Mouse (Mus musculus) thymus, postnatal 4 days (tissue): ENCODE data around the gene Sh2b3.

ENCODE experiments used
- DNase-seq: peaks from one replicate; pipeline ENCODE4 v3.0.0; 2021

Gene Sh2b3

GRCm38 (mm10) chr5:121822786-121823505 lies 14.5 kb downstream of the Sh2b3 start:
- DNase-seq = no peak

- DNase-seq = no peak
These were observed 15.9 kb downstream of the Sh2b3 start for GRCm38 (mm10) chr5:121821552-121821951.

- DNase-seq = no peak
These were observed 16.3 kb downstream of the Sh2b3 start for GRCm38 (mm10) chr5:121821116-121821515.

- DNase-seq = no peak
These were observed 16.8 kb downstream of the Sh2b3 start for GRCm38 (mm10) chr5:121820657-121821056.

- no peak for DNase-seq
These were observed 17.3 kb downstream of the Sh2b3 start for GRCm38 (mm10) chr5:121820161-121820560.

DNA sequence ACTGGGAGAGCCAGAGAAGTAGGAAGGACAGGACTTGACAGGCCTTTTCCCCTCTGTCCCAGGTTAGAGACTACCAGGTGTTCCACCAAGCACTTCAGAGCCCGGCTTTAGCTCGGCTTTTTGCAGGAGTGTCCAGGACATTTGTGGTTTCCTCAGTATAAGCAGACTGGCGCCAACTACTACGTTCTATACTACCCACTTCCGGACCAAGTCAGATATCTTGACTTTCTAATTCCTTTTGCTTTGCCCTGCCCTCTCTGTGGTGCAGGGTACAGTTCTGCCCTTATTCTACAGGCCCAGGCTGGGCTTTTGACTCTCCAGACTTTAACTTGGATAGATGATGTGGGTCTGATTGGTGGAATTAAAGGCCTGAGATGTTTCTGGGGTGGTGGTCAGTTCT lies 17.9 kb downstream of the Sh2b3 start:
- no peak for DNase-seq

- no peak for DNase-seq
These were observed 18.6 kb downstream of the Sh2b3 start for GRCm38 (mm10) chr5:121818862-121819261.

DNA sequence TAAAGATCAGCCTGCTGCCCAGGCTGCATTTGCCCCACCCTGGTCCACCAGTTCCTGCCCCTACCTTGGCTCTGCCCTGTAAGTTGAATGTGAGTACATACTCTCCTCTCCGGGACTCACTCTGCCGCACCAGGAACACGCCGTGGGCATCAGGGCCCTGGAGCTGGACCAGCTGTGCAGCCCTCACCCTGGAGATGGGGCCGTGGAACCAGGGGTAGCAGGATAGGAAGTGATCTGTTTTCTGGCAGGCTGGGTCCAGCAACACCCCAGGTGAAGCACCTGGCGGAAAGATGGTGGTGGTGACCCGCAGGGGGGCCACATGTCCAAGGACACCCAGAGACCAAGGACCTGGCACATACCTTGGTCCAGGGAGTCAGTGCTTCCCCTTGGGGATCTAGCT lies 19.0 kb downstream of the Sh2b3 start:
- DNase-seq = no peak

GRCm38 (mm10) chr5:121817551-121817950 lies 19.9 kb downstream of the Sh2b3 start:
- no peak for DNase-seq

DNA sequence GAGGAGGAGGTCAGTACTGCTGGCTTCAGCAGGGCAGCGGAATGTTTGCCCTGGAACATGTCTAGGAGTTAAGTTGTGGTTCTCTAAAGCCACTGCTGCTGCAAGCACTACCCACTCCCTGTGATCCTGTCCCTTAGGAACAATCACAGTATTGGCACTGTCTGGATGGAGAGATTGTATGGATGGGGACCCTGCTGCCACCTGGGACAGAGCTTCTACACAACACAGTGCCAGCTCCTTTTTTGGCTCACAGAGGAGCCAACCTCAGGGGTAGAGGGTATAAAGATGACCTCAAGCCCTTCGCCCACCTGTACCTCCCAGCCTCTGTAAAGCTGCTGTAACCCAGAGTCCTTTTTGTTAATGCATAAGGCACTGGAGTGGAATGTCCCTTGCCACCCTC lies 20.8 kb downstream of the Sh2b3 start:
- no peak for DNase-seq

DNA sequence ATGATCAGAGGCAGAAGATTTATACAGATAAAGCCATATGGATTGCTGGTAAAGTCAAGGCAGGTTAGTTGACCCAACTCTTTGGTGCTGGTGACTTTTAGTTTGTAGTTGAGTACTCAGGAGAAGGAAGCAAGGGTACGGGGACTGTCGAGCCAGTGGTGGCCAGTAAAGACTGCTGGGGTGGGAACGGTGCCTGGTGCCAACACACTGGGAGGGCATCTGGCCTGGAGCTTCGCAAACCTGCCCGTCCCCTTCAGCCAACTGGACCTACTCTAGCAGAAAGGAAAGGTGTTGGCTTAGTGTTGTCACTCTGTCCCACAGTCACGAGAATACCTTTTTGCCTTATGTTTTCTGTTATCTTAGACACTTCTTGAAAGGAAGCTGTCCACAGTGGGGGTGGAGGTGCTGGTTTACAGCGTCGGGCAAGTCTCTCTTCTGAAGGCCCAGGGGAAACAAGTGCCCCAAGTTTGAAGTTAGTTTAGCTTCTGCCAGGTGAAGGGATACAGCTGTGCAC lies 21.5 kb downstream of the Sh2b3 start:
- DNase-seq = no peak

DNA sequence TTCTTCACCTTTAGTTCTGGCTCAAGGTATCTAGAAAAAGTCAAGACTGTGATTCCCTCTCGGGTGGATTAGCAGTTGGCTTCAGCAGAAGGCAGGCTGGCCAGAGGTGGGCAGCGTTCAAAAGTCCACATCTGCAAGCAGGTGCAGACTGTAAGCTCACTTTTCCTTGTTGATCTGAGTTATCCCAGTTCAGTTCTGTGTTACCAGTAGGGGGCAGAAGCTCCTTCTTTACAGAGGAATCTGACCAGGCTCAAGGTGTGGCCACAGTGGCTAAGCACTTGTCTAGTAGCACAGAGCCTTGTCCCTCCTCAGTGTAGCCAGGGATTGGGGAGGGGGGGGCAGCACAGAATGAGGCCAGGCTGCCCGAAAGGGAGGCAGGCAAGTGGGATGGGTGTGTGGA lies 22.4 kb downstream of the Sh2b3 start:
- DNase-seq = peak; percentile 41

- no peak for DNase-seq
These were observed 23.7 kb downstream of the Sh2b3 start for GRCm38 (mm10) chr5:121813744-121814143.

DNA sequence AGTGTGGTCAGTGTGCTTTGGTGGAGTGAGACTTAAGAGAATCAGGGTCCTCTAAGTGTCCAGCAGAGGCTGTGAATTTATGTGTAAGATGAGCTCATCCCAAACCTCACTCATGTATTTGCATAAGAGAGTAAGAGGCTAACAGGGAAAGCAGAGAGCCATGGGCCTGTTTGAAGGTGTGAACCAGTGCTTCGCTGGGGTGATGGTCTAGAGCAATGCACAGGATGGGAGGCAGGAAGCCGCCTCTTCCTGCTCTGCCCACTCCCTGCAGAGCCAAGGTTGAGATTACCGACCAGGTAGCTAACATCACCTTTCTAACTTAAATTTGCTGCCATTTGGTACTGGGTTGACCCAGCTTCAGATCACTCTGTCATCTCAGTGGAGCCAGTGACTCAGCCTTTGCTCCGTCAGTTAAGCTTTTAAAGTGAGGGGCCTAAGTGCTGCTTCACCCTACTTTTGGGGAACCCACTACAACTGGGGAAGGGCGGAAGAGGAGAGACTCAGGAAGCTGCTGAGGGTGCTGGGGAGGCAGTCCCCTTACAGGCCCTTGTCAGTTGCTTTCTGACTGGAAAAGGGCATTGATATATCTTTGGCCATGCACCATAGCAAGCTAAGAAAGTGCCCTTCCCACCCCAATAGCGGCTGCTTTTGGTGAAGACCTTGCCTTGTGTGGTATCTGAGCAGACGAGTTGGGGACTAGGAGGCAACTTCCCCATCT lies 24.8 kb downstream of the Sh2b3 start:
- DNase-seq = no peak

GRCm38 (mm10) chr5:121811485-121811931 lies 25.9 kb downstream of the Sh2b3 start:
- DNase-seq = no peak

GRCm38 (mm10) chr5:121810331-121811151 lies 26.9 kb downstream of the Sh2b3 start:
- DNase-seq = no peak

- no peak for DNase-seq
These were observed 27.7 kb downstream of the Sh2b3 start for GRCm38 (mm10) chr5:121809667-121810224.

DNA sequence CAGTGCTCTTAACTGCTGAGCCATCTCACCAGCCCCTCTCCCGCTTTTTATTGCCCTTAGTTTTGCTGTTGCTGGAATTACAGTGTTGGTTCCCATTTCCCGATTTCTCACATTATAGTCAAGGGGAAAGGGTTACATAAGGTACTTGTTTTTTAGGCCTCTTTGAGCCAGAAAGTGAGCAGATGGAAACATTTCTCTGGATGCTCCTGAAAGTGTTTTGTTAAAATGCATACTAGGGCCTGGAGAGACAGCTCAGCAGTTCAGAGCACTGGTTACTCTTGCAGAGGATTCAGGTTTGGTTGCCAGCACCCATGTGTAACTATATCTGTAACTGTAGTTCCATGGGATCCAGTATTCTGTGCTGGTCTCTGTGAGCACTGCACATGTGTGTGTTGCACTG lies 29.2 kb downstream of the Sh2b3 start:
- no peak for DNase-seq

GRCm38 (mm10) chr5:121807186-121807585 lies 30.3 kb downstream of the Sh2b3 start:
- no peak for DNase-seq

DNA sequence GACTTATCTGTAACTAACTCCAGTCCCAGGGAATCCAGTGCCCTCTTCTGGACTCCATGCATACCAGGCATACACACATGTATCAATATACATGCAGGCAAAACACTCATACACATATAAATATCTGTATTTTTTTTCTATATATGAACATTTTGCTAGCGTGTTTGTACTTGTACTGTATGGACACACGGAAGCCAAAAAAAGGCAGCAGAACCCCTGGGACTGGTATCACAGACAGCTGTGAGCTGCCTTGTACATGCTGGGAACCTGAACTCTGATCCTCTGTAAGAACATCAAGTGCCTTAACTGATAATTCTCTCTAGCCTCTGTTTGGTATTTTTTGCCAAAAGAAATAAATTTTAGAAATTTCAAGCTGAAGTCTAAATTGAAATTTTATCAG lies 39.0 kb downstream of the Sh2b3 start:
- no peak for DNase-seq

- DNase-seq = peak; percentile 44
These were observed 41.6 kb downstream of the Sh2b3 start for GRCm38 (mm10) chr5:121795800-121796199.

DNA sequence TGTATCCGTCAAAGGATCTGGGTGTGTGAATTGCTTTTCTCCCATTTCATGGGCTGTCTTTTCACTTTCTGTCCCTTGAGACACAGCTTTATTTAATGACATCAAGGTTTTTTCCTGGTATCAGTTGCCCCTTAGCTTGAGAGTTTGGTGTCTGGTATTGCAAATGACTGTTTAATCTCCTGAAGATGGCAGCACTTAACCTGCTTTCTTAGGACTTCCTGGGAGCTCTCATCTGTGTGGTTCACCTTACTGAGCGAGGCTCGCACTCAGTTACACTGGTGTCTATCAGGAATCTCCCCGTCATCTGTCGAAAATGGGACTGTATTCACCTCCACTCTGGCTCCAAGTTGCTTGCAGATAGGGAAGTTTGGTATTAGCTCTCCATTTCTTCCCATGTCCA lies 46.4 kb downstream of the Sh2b3 start:
- no peak for DNase-seq

DNA sequence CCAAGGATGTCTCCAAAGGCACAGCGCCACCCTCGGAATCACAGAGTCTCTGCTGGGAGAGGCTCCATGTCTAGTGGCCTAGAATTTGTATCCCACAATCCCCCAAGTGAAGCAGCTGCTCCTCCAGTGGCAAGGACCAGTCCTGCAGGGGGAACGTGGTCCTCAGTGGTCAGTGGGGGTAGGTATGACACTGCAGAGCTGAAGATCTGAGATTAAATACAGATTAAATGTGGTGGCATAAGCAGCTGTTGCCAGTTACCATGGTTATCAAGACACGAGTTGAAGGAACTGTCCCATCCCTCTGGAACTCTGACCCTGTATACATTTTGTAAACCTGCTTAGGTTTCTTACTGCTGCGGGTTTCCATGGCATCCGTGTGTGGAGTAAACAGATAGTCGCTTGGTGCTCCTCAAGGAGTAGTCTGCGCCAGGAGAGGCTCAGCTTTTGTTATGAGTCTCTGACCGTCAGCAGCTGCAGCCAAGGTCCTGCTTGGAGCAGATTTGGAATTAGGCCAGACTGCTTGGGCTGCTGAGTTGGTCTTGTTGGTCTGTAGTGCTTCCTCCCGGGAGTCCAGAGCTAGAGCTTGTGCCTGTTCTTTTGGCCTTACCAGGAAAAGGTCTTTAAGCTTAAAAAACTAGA lies 53.5 kb downstream of the Sh2b3 start:
- DNase-seq = no peak
